Mouse (Mus musculus) liver, postnatal 0 days (tissue): Measurements from ENCODE around the gene Olig3. TPM values are rescaled to one million over a fixed set of nuclear protein-coding genes. Genes with fewer than 3 reads are reported as not detected.

Experiments
- ATAC-seq: fragments of 200-750 bp; cut with Nextera tagmentation; 2 replicates; pipeline ENCODE4 v1.8.0; 2017; ENCODE audit warnings: mild to moderate bottlenecking, moderate library complexity
- DNase-seq: peaks from one replicate; pipeline ENCODE4 v3.0.0-alpha.2; 2016
- H3K27ac ChIP-seq: fragments of 300-500 bp; sonication (generic); 2 replicates; pipeline ENCODE4 v1.5.1; 2014; ENCODE audit warnings: antibody characterized with exemption, moderate library complexity, mild to moderate bottlenecking, low read depth
- H3K27me3 ChIP-seq: fragments of 300-500 bp; sonication (generic); 2 replicates; pipeline ENCODE4 v1.6.1; 2014; ENCODE audit warnings: low read length, control low read depth, mixed read lengths; ENCODE audit not compliant: insufficient read depth
- H3K36me3 ChIP-seq: fragments of 300-500 bp; sonication (generic); replicated peaks from 2 replicates; pipeline ENCODE4 v1.6.1; 2014; ENCODE audit warnings: mild to moderate bottlenecking, control low read depth, low read length, moderate library complexity, mixed read lengths; ENCODE audit not compliant: insufficient read depth
- H3K4me1 ChIP-seq: fragments of 300-500 bp; sonication (generic); 2 replicates; pipeline ENCODE4 v1.6.1; 2014; ENCODE audit warnings: antibody characterized with exemption, mild to moderate bottlenecking, control low read depth; ENCODE audit not compliant: insufficient read depth
- H3K4me2 ChIP-seq: fragments of 300-500 bp; sonication (generic); 2 replicates; pipeline ENCODE4 v1.6.1; 2014; ENCODE audit warnings: low read depth, mild to moderate bottlenecking, low read length, moderate library complexity, mixed read lengths
- H3K4me3 ChIP-seq: fragments of 300-500 bp; sonication (generic); 2 replicates; pipeline ENCODE4 v1.5.1; 2014; ENCODE audit warnings: low read depth, low read length
- H3K9ac ChIP-seq: fragments of 300-500 bp; sonication (generic); replicated peaks from 2 replicates; pipeline ENCODE4 v1.6.1; 2014; ENCODE audit warnings: mild to moderate bottlenecking, moderate library complexity
- H3K9me3 ChIP-seq: fragments of 300-500 bp; sonication (generic); 2 replicates; pipeline ENCODE4 v1.6.1; 2016; ENCODE audit warnings: mild to moderate bottlenecking, control low read depth, low read length, mixed read lengths
- CTCF ChIP-seq: sonication (generic); IDR thresholded peaks from 2 replicates; pipeline ENCODE4 v1.5.1; 2016; ENCODE audit warnings: antibody characterized with exemption, low read depth
- EP300 ChIP-seq: IDR thresholded peaks from 2 replicates; pipeline ENCODE4 v1.6.1; 2016; ENCODE audit warnings: antibody characterized with exemption, low read depth, mild to moderate bottlenecking
- WGBS: fragments of 180-500 bp; shearing (Covaris S2); extraction: QIAGEN DNeasy Blood & Tissue Kit; methylation state at CpG from one replicate; pipeline ENCODE4 v1.1.7; 2014; ENCODE audit not compliant: insufficient replicate concordance; 5-methylcytosine and 5-hydroxymethylcytosine counted together
- polyA plus RNA-seq: library from polyadenylated mRNA; unstranded; fragments of >200 nt; fragmentation: Nextera tagmentation; extraction: Ambion mirVana; gene quantifications from 2 replicates; pipeline ENCODE4 v1.2.1, GENCODE M21; 2015

Gene Olig3
- polyA plus RNA-seq, 1 experiment from 2014 or later = not detected

DNA sequence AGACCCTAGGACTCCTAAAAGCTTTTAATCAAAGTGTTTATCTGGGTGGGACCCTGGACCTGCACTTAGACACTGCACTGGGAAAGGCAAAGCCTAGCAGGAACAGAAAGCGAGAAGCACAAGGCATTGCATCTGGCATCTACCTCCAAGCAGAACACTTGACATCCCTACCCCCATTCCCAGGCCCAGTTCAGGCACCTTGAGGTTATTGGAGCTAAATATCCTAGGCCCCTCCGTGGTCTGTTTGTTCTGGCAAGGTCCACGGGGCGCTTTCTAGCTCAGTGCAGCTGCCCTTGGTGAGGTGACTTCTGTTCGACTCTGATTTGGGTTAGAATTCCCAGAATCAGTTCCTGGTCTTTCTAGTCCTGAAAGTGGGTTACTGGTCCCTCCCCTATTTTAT, 2.7 kb upstream of the Olig3 start:
- WGBS = 7% methylated on average over 5 of the region's 5 CpGs
- Histone ChIP-seq H3K27ac (no peak overlapping the region), H3K9ac (no peak overlapping the region), H3K4me2 (no peak overlapping the region), H3K36me3 (no peaks in the 10 kb centered on the region), H3K4me1 (no peaks in the 10 kb centered on the region), H3K9me3 (no peaks in the 10 kb centered on the region), H3K4me3 (no peak overlapping the region), H3K27me3 (peaks cover 76% of the 10 kb centered on the region)
- TF ChIP-seq EP300 (no peak), CTCF (no peak)
- no peak for DNase-seq
- no peak for ATAC-seq

DNA sequence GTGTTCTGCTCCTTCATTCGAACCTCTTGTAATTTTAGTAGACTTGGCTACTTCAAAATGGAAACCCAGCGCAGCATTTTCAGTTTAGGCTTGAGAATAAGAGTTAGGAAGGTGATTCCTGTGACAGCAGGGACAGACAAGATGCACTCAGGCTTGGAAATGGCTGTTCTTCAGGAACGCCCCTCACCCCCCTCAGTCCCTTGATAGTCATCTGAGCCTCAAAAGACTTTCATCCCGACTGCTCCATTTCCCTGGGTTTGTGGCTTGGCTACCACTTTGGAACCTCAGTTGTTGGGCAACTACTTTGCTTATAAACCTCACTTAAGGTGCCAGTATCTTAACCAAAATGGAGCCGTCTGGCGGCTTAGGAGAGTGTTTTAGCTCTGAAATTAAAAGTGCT, 2.2 kb upstream of the Olig3 start:
- TF ChIP-seq CTCF (no peak), EP300 (no peak)
- no peaks in the 10 kb centered on the region for H3K36me3 ChIP-seq
- no peaks in the 10 kb centered on the region for H3K4me1 ChIP-seq
- no peak for ATAC-seq
- H3K4me2 ChIP-seq = no peak overlapping the region
- no peak overlapping the region for H3K27ac ChIP-seq
- no peak overlapping the region for H3K4me3 ChIP-seq
- peaks cover 81% of the 10 kb centered on the region for H3K27me3 ChIP-seq
- 8% methylated on average over 6 of the region's 6 CpGs for WGBS
- no peaks in the 10 kb centered on the region for H3K9me3 ChIP-seq
- H3K9ac ChIP-seq = no peak overlapping the region
- no peak for DNase-seq

DNA sequence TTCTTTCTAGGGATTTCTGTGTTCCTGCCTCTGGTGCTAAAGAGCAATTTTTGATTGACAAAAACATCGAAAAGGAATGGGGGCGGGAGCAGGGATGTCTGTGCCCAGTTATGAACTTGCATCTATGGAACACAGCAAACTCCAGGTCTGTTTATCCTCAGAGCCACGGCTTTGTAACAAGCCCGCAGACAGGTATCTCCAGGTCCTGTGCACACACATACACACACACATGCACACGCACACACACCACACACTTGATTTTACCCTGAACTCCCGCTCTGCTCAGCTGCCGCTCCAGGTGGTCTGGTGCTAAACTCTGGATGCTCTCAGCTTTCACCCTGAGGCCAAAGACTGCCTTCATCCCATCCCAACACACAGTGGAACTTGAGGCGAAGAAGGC, 1.3 kb upstream of the Olig3 start:
- WGBS = 7% methylated on average over 8 of the region's 8 CpGs
- Histone ChIP-seq H3K27me3 (peaks cover 89% of the 10 kb centered on the region), H3K27ac (no peak overlapping the region), H3K4me3 (no peak overlapping the region), H3K4me2 (no peak overlapping the region), H3K9ac (no peak overlapping the region), H3K9me3 (no peaks in the 10 kb centered on the region), H3K4me1 (no peaks in the 10 kb centered on the region), H3K36me3 (no peaks in the 10 kb centered on the region)
- TF ChIP-seq CTCF (no peak), EP300 (no peak)
- ATAC-seq (no peak), DNase-seq (no peak)

DNA sequence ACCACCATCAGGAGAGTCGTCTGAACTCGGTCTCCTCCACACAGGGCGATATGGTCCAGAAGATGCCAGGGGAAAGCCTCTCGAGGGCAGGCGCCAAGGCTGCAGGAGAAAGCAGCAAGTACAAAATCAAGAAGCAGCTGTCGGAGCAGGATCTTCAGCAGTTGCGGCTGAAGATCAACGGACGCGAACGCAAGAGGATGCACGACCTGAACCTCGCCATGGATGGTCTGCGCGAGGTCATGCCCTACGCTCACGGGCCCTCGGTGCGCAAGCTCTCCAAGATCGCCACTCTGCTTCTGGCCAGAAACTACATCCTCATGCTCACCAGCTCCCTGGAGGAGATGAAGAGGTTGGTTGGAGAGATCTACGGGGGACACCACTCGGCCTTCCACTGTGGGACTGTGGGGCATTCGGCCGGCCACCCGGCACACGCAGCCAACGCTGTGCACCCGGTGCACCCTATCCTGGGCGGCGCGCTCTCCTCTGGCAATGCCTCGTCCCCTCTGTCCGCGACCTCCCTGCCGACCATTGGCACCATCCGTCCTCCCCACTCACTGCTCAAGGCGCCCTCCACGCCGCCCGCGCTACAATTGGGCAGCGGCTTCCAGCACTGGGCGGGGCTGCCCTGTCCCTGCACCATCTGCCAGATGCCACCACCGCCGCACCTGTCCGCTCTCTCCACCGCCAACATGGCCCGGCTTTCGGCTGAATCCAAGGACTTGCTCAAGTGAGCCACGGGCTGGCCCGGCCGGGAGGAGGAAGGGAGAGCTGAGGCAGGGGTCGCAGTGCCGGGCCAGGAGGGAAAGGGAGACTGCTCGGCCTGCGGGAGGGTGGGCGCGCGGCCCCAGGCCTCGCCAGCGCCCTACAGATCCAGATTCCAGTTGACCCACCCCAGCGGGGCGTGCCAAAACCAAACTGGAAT, 648 bp downstream of the Olig3 start:
- no peaks in the 10 kb centered on the region for H3K36me3 ChIP-seq
- H3K9ac ChIP-seq = no peak overlapping the region
- no peaks in the 10 kb centered on the region for H3K9me3 ChIP-seq
- H3K4me3 ChIP-seq = no peak overlapping the region
- no peak overlapping the region for H3K4me2 ChIP-seq
- DNase-seq (no peak), ATAC-seq (no peak)
- H3K27me3 ChIP-seq = peaks cover 96% of the 10 kb centered on the region
- no peaks in the 10 kb centered on the region for H3K4me1 ChIP-seq
- 2% methylated on average over 61 of the region's 63 CpGs for WGBS
- TF ChIP-seq EP300 (no peak), CTCF (no peak)
- H3K27ac ChIP-seq = no peak overlapping the region

- WGBS = 29% methylated on average over 5 of the region's 5 CpGs
- H3K27ac ChIP-seq = no peak overlapping the region
- no peak overlapping the region for H3K9ac ChIP-seq
- H3K4me1 ChIP-seq = no peaks in the 10 kb centered on the region
- no peaks in the 10 kb centered on the region for H3K9me3 ChIP-seq
- no peak overlapping the region for H3K4me3 ChIP-seq
- peaks cover 95% of the 10 kb centered on the region for H3K27me3 ChIP-seq
- no peak for DNase-seq
- no peak for ATAC-seq
- TF ChIP-seq EP300 = no peak
- no peak for TF ChIP-seq CTCF
- no peaks in the 10 kb centered on the region for H3K36me3 ChIP-seq
- H3K4me2 ChIP-seq = no peak overlapping the region
These were observed 1.5 kb downstream of the Olig3 start for GRCm38 (mm10) chr10:19357848-19358247.

- 19% methylated on average over 3 of the region's 3 CpGs for WGBS
- TF ChIP-seq EP300 (no peak), CTCF (no peak)
- H3K4me1 ChIP-seq = no peaks in the 10 kb centered on the region
- no peak for ATAC-seq
- H3K9me3 ChIP-seq = no peaks in the 10 kb centered on the region
- no peak overlapping the region for H3K4me3 ChIP-seq
- no peak overlapping the region for H3K27ac ChIP-seq
- peaks cover 82% of the 10 kb centered on the region for H3K27me3 ChIP-seq
- no peak overlapping the region for H3K9ac ChIP-seq
- no peaks in the 10 kb centered on the region for H3K36me3 ChIP-seq
- DNase-seq = no peak
- no peak overlapping the region for H3K4me2 ChIP-seq
These were observed 4.3 kb downstream of the Olig3 start for GRCm38 (mm10) chr10:19360446-19361300.
